Mouse (Mus musculus): ENCODE data around the gene Ccdc169.

The Ccdc169 gene

GRCm38 (mm10) chr3:55137039-55137438, at the start of gene Ccdc169:
Ccdc169 (plus strand) TSS chr3:55137339.
- DNase-seq (ENCODE audit: low read depth, low spot score) = no peak

- no peak for DNase-seq (ENCODE audit: low read depth, low spot score)
Measured at GRCm38 (mm10) chr3:55087360-55087759, 49.8 kb upstream of the Ccdc169 start.

- DNase-seq (ENCODE audit: low read depth, low spot score) = no peak
Measured at GRCm38 (mm10) chr3:55088359-55088758, 48.8 kb upstream of the Ccdc169 start.

GRCm38 (mm10) chr3:55088843-55089242, 48.3 kb upstream of the Ccdc169 start:
- no peak for DNase-seq (ENCODE audit: low read depth, low spot score)

GRCm38 (mm10) chr3:55089291-55089690, 47.8 kb upstream of the Ccdc169 start:
- DNase-seq (ENCODE audit: low read depth, low spot score) = no peak

GRCm38 (mm10) chr3:55093161-55093560, 44.0 kb upstream of the Ccdc169 start:
- no peak for DNase-seq (ENCODE audit: low read depth, low spot score)

GRCm38 (mm10) chr3:55095968-55096654, 41.0 kb upstream of the Ccdc169 start:
- peak; percentile 56 for DNase-seq (ENCODE audit: low read depth, low spot score)

- DNase-seq (ENCODE audit: low read depth, low spot score) = no peak
Measured at GRCm38 (mm10) chr3:55096655-55097005, 40.5 kb upstream of the Ccdc169 start.

GRCm38 (mm10) chr3:55097186-55097585, 40.0 kb upstream of the Ccdc169 start:
- no peak for DNase-seq (ENCODE audit: low read depth, low spot score)

GRCm38 (mm10) chr3:55098014-55098413, 39.1 kb upstream of the Ccdc169 start:
- DNase-seq (ENCODE audit: low read depth, low spot score) = peak; percentile 57

- peak; percentile 47 for DNase-seq (ENCODE audit: low read depth, low spot score)
Measured at GRCm38 (mm10) chr3:55098990-55099389, 38.1 kb upstream of the Ccdc169 start.

- DNase-seq (ENCODE audit: low read depth, low spot score) = no peak
Measured at GRCm38 (mm10) chr3:55101092-55101491, 36.0 kb upstream of the Ccdc169 start.

GRCm38 (mm10) chr3:55105372-55106023, 31.6 kb upstream of the Ccdc169 start:
- no peak for DNase-seq (ENCODE audit: low read depth, low spot score)

GRCm38 (mm10) chr3:55106051-55106450, 31.1 kb upstream of the Ccdc169 start:
- DNase-seq (ENCODE audit: low read depth, low spot score) = no peak

GRCm38 (mm10) chr3:55109097-55109496, 28.0 kb upstream of the Ccdc169 start:
- no peak for DNase-seq (ENCODE audit: low read depth, low spot score)

- DNase-seq (ENCODE audit: low read depth, low spot score) = peak; percentile 93
Measured at GRCm38 (mm10) chr3:55111935-55112709, 25.0 kb upstream of the Ccdc169 start, which contains the start of gene Spg20. Spg20 (plus strand) TSS chr3:55112108.

GRCm38 (mm10) chr3:55112710-55113415, 24.3 kb upstream of the Ccdc169 start:
- peak; percentile 47 for DNase-seq (ENCODE audit: low read depth, low spot score)

GRCm38 (mm10) chr3:55114313-55115065, 22.6 kb upstream of the Ccdc169 start:
- peak; percentile 59 for DNase-seq (ENCODE audit: low read depth, low spot score)

GRCm38 (mm10) chr3:55115071-55115470, 22.1 kb upstream of the Ccdc169 start:
- DNase-seq (ENCODE audit: low read depth, low spot score) = no peak

- no peak for DNase-seq (ENCODE audit: low read depth, low spot score)
Measured at GRCm38 (mm10) chr3:55115989-55116388, 21.1 kb upstream of the Ccdc169 start.

GRCm38 (mm10) chr3:55119275-55119898, 17.8 kb upstream of the Ccdc169 start:
- no peak for DNase-seq (ENCODE audit: low read depth, low spot score)

Data from mesoderm, embryonic 11.5 days (tissue).